ENCODE assay signal across 22 mouse cellular contexts in the genomic region with DNA sequence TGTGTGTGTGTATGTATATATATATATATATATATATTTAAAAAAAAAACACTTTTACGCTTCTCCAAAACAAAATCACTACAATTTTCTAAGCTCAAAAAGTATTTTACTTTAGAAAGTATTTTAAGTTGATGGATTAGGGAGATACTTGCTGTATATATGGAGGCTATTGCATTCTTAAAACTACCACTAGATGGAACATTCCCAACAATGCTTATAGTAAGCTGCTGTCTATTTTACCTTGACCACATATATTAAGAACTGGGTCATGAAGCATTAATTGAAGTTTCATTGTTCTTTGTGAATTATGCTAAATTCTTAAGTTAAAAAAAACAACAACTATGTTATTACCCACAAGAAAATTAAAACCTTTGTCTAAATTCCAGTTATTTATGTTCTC. TPM values are rescaled to one million over a fixed set of nuclear protein-coding genes. Genes with fewer than 3 reads are reported as not detected.
DNase-seq lines count a peak whose midpoint lies in the region; ATAC-seq and TF ChIP-seq lines count a peak whose summit lies in the region.
"Had no signal": no experiment of that assay in that cellular context is flagged by ENCODE, and none has a peak within 500 bp of the region (broad histone marks: within the 10 kb centered on the region; RNA-seq: fewer than 3 reads in every experiment).

No protein-coding gene starts in this region.

- no peaks in the 10 kb centered on the region for H3K27me3 ChIP-seq in forebrain, embryonic 14.5 days (replicated peaks; ENCODE audit: control insufficient read depth, insufficient read depth, low read length)
- no peaks in the 10 kb centered on the region for H3K27me3 ChIP-seq in forebrain, embryonic 12.5 days
- no peaks in the 10 kb centered on the region for H3K27me3 ChIP-seq in midbrain, postnatal 0 days (ENCODE audit: insufficient read depth, low read length)
- no peaks in the 10 kb centered on the region for H3K27me3 ChIP-seq in midbrain, embryonic 15.5 days (replicated peaks)
- no peaks in the 10 kb centered on the region for H3K27me3 ChIP-seq in stomach, postnatal 0 days (ENCODE audit: control insufficient read depth, insufficient read depth, low read length)
- H3K27me3 ChIP-seq: forebrain, embryonic 15.5 days; heart, embryonic 13.5 days; liver, embryonic 15.5 days; midbrain, embryonic 12.5 days had no signal

- H3K9me3 ChIP-seq in forebrain, embryonic 14.5 days (replicated peaks; ENCODE audit: control insufficient read depth, low read length) = no peaks in the 10 kb centered on the region
- H3K9me3 ChIP-seq in forebrain, embryonic 12.5 days = no peaks in the 10 kb centered on the region
- H3K9me3 ChIP-seq in midbrain, postnatal 0 days (ENCODE audit: low read length) = no peaks in the 10 kb centered on the region
- H3K9me3 ChIP-seq in midbrain, embryonic 15.5 days = no peaks in the 10 kb centered on the region
- H3K9me3 ChIP-seq in stomach, postnatal 0 days (ENCODE audit: control insufficient read depth, low read length) = no peaks in the 10 kb centered on the region
- H3K9me3 ChIP-seq: forebrain, embryonic 15.5 days; G1E; heart, embryonic 13.5 days; hindbrain, embryonic 12.5 days; liver, embryonic 15.5 days; midbrain, embryonic 12.5 days had no signal

- H3K4me1 ChIP-seq in forebrain, embryonic 14.5 days (ENCODE audit: control insufficient read depth, insufficient read depth, low read length) = no peaks in the 10 kb centered on the region
- no peaks in the 10 kb centered on the region for H3K4me1 ChIP-seq in forebrain, embryonic 12.5 days
- no peaks in the 10 kb centered on the region for H3K4me1 ChIP-seq in midbrain, postnatal 0 days (ENCODE audit: insufficient read depth, low read length)
- H3K4me1 ChIP-seq in midbrain, embryonic 15.5 days = no peaks in the 10 kb centered on the region
- H3K4me1 ChIP-seq in stomach, postnatal 0 days (replicated peaks; ENCODE audit: control insufficient read depth, insufficient read depth) = no peaks in the 10 kb centered on the region
- H3K4me1 ChIP-seq: forebrain, embryonic 15.5 days; heart, embryonic 13.5 days; hindbrain, embryonic 12.5 days; liver, embryonic 15.5 days; midbrain, embryonic 12.5 days had no signal

- DNase-seq in forebrain, embryonic 14.5 days (ENCODE audit: low spot score) = peak; percentile 22
- no peak for DNase-seq in layer of hippocampus, adult 2 months (ENCODE audit: low spot score in 2 of 2)
- DNase-seq in layer of hippocampus, adult 9-11 months = no peak
- DNase-seq in midbrain, postnatal 0 days (ENCODE audit: low spot score) = peak; percentile 4
- DNase-seq in stomach, postnatal 0 days (ENCODE audit: low spot score) = no peak
- DNase-seq: adrenal gland, adult 8-10 months; B cell, adult 2 months; cerebellum, adult 11 months; cerebellum, postnatal 14 days; kidney, adult 11 months; kidney, postnatal 4 days; left cerebral cortex, postnatal 4 days; lung, postnatal 36 days had no signal

- no peak overlapping the region for H3K9ac ChIP-seq in forebrain, embryonic 14.5 days (ENCODE audit: low read length)
- no peak overlapping the region for H3K9ac ChIP-seq in forebrain, embryonic 12.5 days
- H3K9ac ChIP-seq in midbrain, postnatal 0 days (replicated peaks; ENCODE audit: low read length, poor library complexity, severe bottlenecking) = no peak overlapping the region
- H3K9ac ChIP-seq in midbrain, embryonic 15.5 days = no peak overlapping the region
- H3K9ac ChIP-seq in stomach, postnatal 0 days (ENCODE audit: low read length) = no peak overlapping the region
- H3K9ac ChIP-seq: forebrain, embryonic 15.5 days; heart, embryonic 13.5 days; hindbrain, embryonic 12.5 days; liver, embryonic 15.5 days; midbrain, embryonic 12.5 days had no signal

- H3K4me3 ChIP-seq in forebrain, embryonic 14.5 days (ENCODE audit: low read depth, low read length) = no peak overlapping the region
- no peak overlapping the region for H3K4me3 ChIP-seq in forebrain, embryonic 12.5 days (replicated peaks)
- H3K4me3 ChIP-seq in layer of hippocampus, adult 2 months = no peak overlapping the region
- H3K4me3 ChIP-seq in midbrain, postnatal 0 days (ENCODE audit: low read depth, low read length) = no peak overlapping the region
- no peak overlapping the region for H3K4me3 ChIP-seq in midbrain, embryonic 15.5 days
- no peak overlapping the region for H3K4me3 ChIP-seq in stomach, postnatal 0 days (ENCODE audit: low read depth, low read length)
- H3K4me3 ChIP-seq: forebrain, embryonic 15.5 days; heart, embryonic 13.5 days; hindbrain, embryonic 12.5 days; liver, embryonic 15.5 days; midbrain, embryonic 12.5 days had no signal

- H3K27ac ChIP-seq in forebrain, embryonic 14.5 days (ENCODE audit: low read depth, low read length) = no peak overlapping the region
- no peak overlapping the region for H3K27ac ChIP-seq in forebrain, embryonic 12.5 days
- no peak overlapping the region for H3K27ac ChIP-seq in layer of hippocampus, adult 2 months
- H3K27ac ChIP-seq in midbrain, postnatal 0 days (ENCODE audit: low read depth, low read length) = no peak overlapping the region
- no peak overlapping the region for H3K27ac ChIP-seq in midbrain, embryonic 15.5 days
- no peak overlapping the region for H3K27ac ChIP-seq in stomach, postnatal 0 days (replicated peaks)
- H3K27ac ChIP-seq: forebrain, embryonic 15.5 days; heart, embryonic 13.5 days; hindbrain, embryonic 12.5 days; liver, embryonic 15.5 days; midbrain, embryonic 12.5 days had no signal

- ATAC-seq in forebrain, embryonic 14.5 days = no peak
- no peak for ATAC-seq in forebrain, embryonic 12.5 days (ENCODE audit: low FRiP score)
- ATAC-seq in midbrain, postnatal 0 days (ENCODE audit: low FRiP score) = no peak
- ATAC-seq in midbrain, embryonic 15.5 days (replicated peaks) = no peak
- no peak for ATAC-seq in stomach, postnatal 0 days (ENCODE audit: low FRiP score, low TSS enrichment)
- ATAC-seq in megakaryocyte-erythroid progenitor cell, adult 5-6 weeks (replicated peaks; ENCODE audit: low FRiP score, low TSS enrichment, poor library complexity, severe bottlenecking) = no peak
- ATAC-seq: forebrain, embryonic 15.5 days had no signal

- TF ChIP-seq CTCF in layer of hippocampus, adult 2 months (conservative IDR thresholded peaks at IDR 0.05) = peak; percentile 64
- TF ChIP-seq CTCF in midbrain, postnatal 0 days (IDR thresholded peaks at IDR 0.05) = peak; percentile 59
- TF ChIP-seq CTCF in stomach, postnatal 0 days (IDR thresholded peaks at IDR 0.05; ENCODE audit: low read depth) = peak; percentile 59

- no peaks in the 10 kb centered on the region for H3K36me3 ChIP-seq in forebrain, embryonic 14.5 days (ENCODE audit: control insufficient read depth, insufficient read depth, low read length)
- no peaks in the 10 kb centered on the region for H3K36me3 ChIP-seq in forebrain, embryonic 12.5 days (replicated peaks)
- H3K36me3 ChIP-seq in midbrain, postnatal 0 days (ENCODE audit: insufficient read depth, low read length) = no peaks in the 10 kb centered on the region
- H3K36me3 ChIP-seq in midbrain, embryonic 15.5 days (replicated peaks) = no peaks in the 10 kb centered on the region
- no peaks in the 10 kb centered on the region for H3K36me3 ChIP-seq in stomach, postnatal 0 days (ENCODE audit: control insufficient read depth, insufficient read depth, low read length)
- H3K36me3 ChIP-seq: forebrain, embryonic 15.5 days; hindbrain, embryonic 12.5 days; liver, embryonic 15.5 days; midbrain, embryonic 12.5 days had no signal

- TF ChIP-seq EP300 in stomach, postnatal 0 days (optimal IDR thresholded peaks at IDR 0.05) = no peak

- H3K4me2 ChIP-seq in forebrain, embryonic 14.5 days (ENCODE audit: low read length) = no peak overlapping the region
- H3K4me2 ChIP-seq in forebrain, embryonic 12.5 days = no peak overlapping the region
- H3K4me2 ChIP-seq in midbrain, postnatal 0 days (ENCODE audit: low read depth, low read length, poor library complexity, severe bottlenecking) = no peak overlapping the region
- no peak overlapping the region for H3K4me2 ChIP-seq in midbrain, embryonic 15.5 days
- H3K4me2 ChIP-seq in stomach, postnatal 0 days (replicated peaks; ENCODE audit: low read depth) = no peak overlapping the region
- H3K4me2 ChIP-seq: forebrain, embryonic 15.5 days; heart, embryonic 13.5 days; hindbrain, embryonic 12.5 days; liver, embryonic 15.5 days; midbrain, embryonic 12.5 days had no signal

- 96% methylated on average over 1 of the region's 1 CpGs for WGBS in forebrain, embryonic 14.5 days
- 100% methylated on average over 1 of the region's 1 CpGs for WGBS in forebrain, embryonic 12.5 days
- 97% methylated on average over 1 of the region's 1 CpGs for WGBS in midbrain, postnatal 0 days
- WGBS in midbrain, embryonic 15.5 days = 93% methylated on average over 1 of the region's 1 CpGs
- WGBS in stomach, postnatal 0 days = 100% methylated on average over 1 of the region's 1 CpGs

RNA-seq across cellular contexts. Expression of a gene that starts 24.0 kb away (rescaled TPM):
- polyA plus RNA-seq in forebrain, embryonic 14.5 days (2014; fragmentation: Nextera tagmentation; extraction: Ambion mirVana) = 32.9 and 35.5 TPM in 2 replicates
- polyA plus RNA-seq in forebrain, embryonic 12.5 days (2016; fragmentation: Nextera tagmentation; extraction: Ambion mirVana) = 48.6 and 54.4 TPM in 2 replicates
- total RNA-seq in layer of hippocampus, adult 2 months (2021) = 10 to 100 TPM; 39.0 to 43.9 TPM
- total RNA-seq in midbrain, postnatal 0 days (2014; rRNA removed) = 19.5 and 23.1 TPM in 2 replicates
- 14.7 and 14.9 TPM in 2 replicates for polyA plus RNA-seq in midbrain, postnatal 0 days (2015; fragmentation: Nextera tagmentation; extraction: Ambion mirVana)
- polyA plus RNA-seq in midbrain, embryonic 15.5 days (2015; fragmentation: Nextera tagmentation; extraction: Ambion mirVana) = 19.8 and 21.6 TPM in 2 replicates
- polyA plus RNA-seq in stomach, postnatal 0 days (2015; fragmentation: Nextera tagmentation; extraction: Ambion mirVana) = 34.5 and 35.7 TPM in 2 replicates
- total RNA-seq in megakaryocyte-erythroid progenitor cell, adult 5-6 weeks (2014; fragmentation: Nextera tagmentation) = 36.8 and 61.8 TPM in 2 replicates
- total RNA-seq in megakaryocyte-erythroid progenitor cell, adult 5-6 weeks (2017) = 63.3 and 68.6 TPM in 2 replicates

Comparison
In these comparisons a context has a peak if more than half of its experiments do, and no peak if none do; other contexts are left out.
1. DNase-seq: peak in forebrain, embryonic 14.5 days (single experiment) and midbrain, postnatal 0 days (single experiment); none in layer of hippocampus, adult 2 months (0 of 2), layer of hippocampus, adult 9-11 months (single experiment) and stomach, postnatal 0 days (single experiment).
2. Peak in every context shown above with its lines, with median percentiles within 50 percentile points of each other: CTCF ChIP-seq.